Comparison of ENCODE assay signal across 8 mouse cellular contexts in the genomic region with DNA sequence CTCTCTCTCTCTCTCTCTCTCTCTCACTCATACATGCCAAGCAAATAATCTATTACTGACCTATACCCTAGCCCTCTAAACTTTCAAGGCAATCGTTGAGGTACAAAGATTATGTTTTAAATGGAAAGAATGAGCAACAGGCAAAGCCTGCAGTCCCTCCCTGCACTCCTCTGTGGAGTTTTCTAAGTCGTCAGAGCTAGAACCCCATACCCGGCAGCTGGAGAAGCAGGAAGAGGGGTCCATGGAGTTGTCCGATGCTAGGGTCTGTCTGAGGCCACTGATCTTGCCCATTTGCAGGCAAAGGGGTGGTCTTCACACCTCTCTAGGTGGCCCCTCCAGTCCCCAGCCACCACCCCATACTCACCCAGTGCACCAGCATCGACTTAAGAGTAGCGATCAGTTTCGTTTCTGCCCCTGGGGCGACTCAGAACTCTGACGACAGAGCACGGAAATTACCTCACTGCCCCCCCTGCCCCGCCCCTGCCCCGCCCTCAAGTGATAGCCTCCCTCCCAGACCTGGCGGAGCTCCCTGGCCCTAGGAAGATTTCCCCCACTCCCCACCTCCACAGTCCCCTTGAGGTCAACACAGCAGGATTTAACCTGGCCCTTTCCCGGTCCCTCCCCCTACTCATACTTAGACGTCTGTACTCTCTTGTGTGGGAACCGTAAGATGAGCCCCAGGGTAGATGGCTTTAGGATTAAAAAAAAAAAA. TPM values are rescaled to one million over a fixed set of nuclear protein-coding genes. Genes with fewer than 3 reads are reported as not detected.
A peak's percentile ranks its signal among the peaks of the same experiment; 100 is the strongest.
DNase-seq lines count a peak whose midpoint lies in the region; ATAC-seq and TF ChIP-seq lines count a peak whose summit lies in the region.

A gene (minus strand): TSS at position 426 of the 712 bp plus-strand sequence.

- peaks cover 16% of the 10 kb centered on the region for H3K4me1 ChIP-seq in heart, embryonic 13.5 days
- peaks cover 18% of the 10 kb centered on the region for H3K4me1 ChIP-seq in kidney, postnatal 0 days (replicated peaks; ENCODE audit: insufficient read depth, low read length)

- no peaks in the 10 kb centered on the region for H3K9me3 ChIP-seq in heart, embryonic 13.5 days
- no peaks in the 10 kb centered on the region for H3K9me3 ChIP-seq in kidney, postnatal 0 days (replicated peaks; ENCODE audit: low read length)

- no peak within 1 kb of the TSS for H3K27ac ChIP-seq in heart, embryonic 13.5 days (replicated peaks)
- H3K27ac ChIP-seq in kidney, postnatal 0 days = peak within 1 kb of the TSS; percentile 31; the same call in 1 of the 2 replicates
- peak within 1 kb of the TSS; percentile 72 for H3K27ac ChIP-seq in macrophage

- H3K79me2 ChIP-seq in macrophage (ENCODE audit: inconsistent target) = peaks cover 36% of the 10 kb centered on the region

- peak within 1 kb of the TSS; percentile 57 for H3K4me3 ChIP-seq in heart, embryonic 13.5 days
- peak within 1 kb of the TSS; percentile 54 for H3K4me3 ChIP-seq in kidney, postnatal 0 days (replicated peaks; ENCODE audit: low read depth, low read length)
- H3K4me3 ChIP-seq in macrophage (ENCODE audit: inconsistent target) = peak within 1 kb of the TSS; percentile 77

- intact Hi-C loops in gastrocnemius, postnatal 36 days (cut with DNase I) = no loop called here

- 0 out of 2 replicates have a peak, but pooled peaks cover 16% of the 10 kb centered on the region for H3K36me3 ChIP-seq in heart, embryonic 13.5 days
- 0 out of 2 replicates have a peak, but pooled peaks cover 4% of the 10 kb centered on the region for H3K36me3 ChIP-seq in kidney, postnatal 0 days (ENCODE audit: insufficient read depth, low read length)
- peaks cover 36% of the 10 kb centered on the region for H3K36me3 ChIP-seq in macrophage (ENCODE audit: inconsistent target)
- peaks cover 9% of the 10 kb centered on the region for H3K36me3 ChIP-seq in splenic B cell, adult 2 months (ENCODE audit: control insufficient read depth, insufficient read depth, low read length, poor library complexity, severe bottlenecking)

- 8% methylated on average over 16 of the region's 16 CpGs for WGBS in heart, embryonic 13.5 days
- WGBS in kidney, postnatal 0 days = 5% methylated on average over 16 of the region's 16 CpGs
- WGBS in macrophage (ENCODE audit: missing documents) = 6% methylated on average over 10 of the region's 16 CpGs

- no peaks in the 10 kb centered on the region for H3K27me3 ChIP-seq in heart, embryonic 13.5 days (replicated peaks)
- H3K27me3 ChIP-seq in kidney, postnatal 0 days (ENCODE audit: insufficient read depth, low read length) = no peaks in the 10 kb centered on the region
- H3K27me3 ChIP-seq in splenic B cell, adult 2 months (ENCODE audit: control insufficient read depth, insufficient read depth, low read length, poor library complexity, severe bottlenecking) = no peaks in the 10 kb centered on the region

- H3K9ac ChIP-seq in heart, embryonic 13.5 days = peak within 1 kb of the TSS; percentile 74
- H3K9ac ChIP-seq in kidney, postnatal 0 days (ENCODE audit: low read depth, low read length) = peak within 1 kb of the TSS; percentile 67

- peak within 1 kb of the TSS; percentile 69 for H3K4me2 ChIP-seq in heart, embryonic 13.5 days
- H3K4me2 ChIP-seq in kidney, postnatal 0 days (ENCODE audit: low read length) = peak within 1 kb of the TSS; percentile 77

- no peak for TF ChIP-seq CTCF in kidney, postnatal 0 days (IDR thresholded peaks at IDR 0.05; ENCODE audit: low read depth)

- ATAC-seq in common myeloid progenitor, adult 5-6 weeks (replicated peaks; ENCODE audit: low read depth, poor library complexity, severe bottlenecking) = peak; percentile 70
- peak; percentile 49; the same call in 1 of the 2 replicates for ATAC-seq in heart, embryonic 13.5 days (ENCODE audit: extremely low read depth, insufficient number of reproducible peaks, low FRiP score, low TSS enrichment)
- peak; percentile 64 for ATAC-seq in kidney, postnatal 0 days (replicated peaks; ENCODE audit: low FRiP score, low read depth)

- DNase-seq in gastrocnemius, adult 18-20 months (ENCODE audit: low spot score) = peak; percentile 42
- no peak for DNase-seq in gastrocnemius, postnatal 36 days
- DNase-seq in kidney, postnatal 0 days (ENCODE audit: low spot score) = peak; percentile 51
- DNase-seq in splenic B cell, adult 2 months (ENCODE audit: low read depth, low spot score) = peak; percentile 88
- no peak for DNase-seq in frontal cortex, postnatal 10 days (ENCODE audit: low spot score in 2 of 2)

RNA-seq across cellular contexts. Expression of the gene that starts here (rescaled TPM):
- 1 to 10 TPM; 2.6 to 3.1 TPM for total RNA-seq in gastrocnemius, adult 18-20 months (2021)
- 1 to 10 TPM; 2.7 to 3.3 TPM for total RNA-seq in gastrocnemius, postnatal 36 days (2021)
- 5.5 and 7.1 TPM in 2 replicates for total RNA-seq in common myeloid progenitor, adult 5-6 weeks (2017)
- 1.1 and 1.5 TPM in 2 replicates for polyA plus RNA-seq in heart, embryonic 13.5 days (2015; fragmentation: Nextera tagmentation; extraction: Ambion mirVana)
- polyA plus RNA-seq in kidney, postnatal 0 days (2015; fragmentation: Nextera tagmentation; extraction: Ambion mirVana) = 1.4 and 1.5 TPM in 2 replicates
- total RNA-seq in macrophage (2018; cell fraction: chromatin; rRNA removed) = 1,000 to 10,000 TPM in 4 of 26 experiments, 100 to 1,000 TPM in 20, 10 to 100 TPM in 2; 71.2 to 1,391 (median 498) TPM
- total RNA-seq in macrophage (2018; cell fraction: cytosol; rRNA removed) = 100 to 1,000 TPM in 7 of 26 experiments, 10 to 100 TPM in 19; 12.2 to 132 (median 71.4) TPM
- total RNA-seq in macrophage (2018; cell fraction: nucleus; rRNA removed) = 100 to 1,000 TPM in 23 of 26 experiments, 10 to 100 TPM in 3; 56.0 to 897 (median 370) TPM
- 7.5 to 22.5 TPM (median 16.8 TPM) in 3 replicates for polyA plus RNA-seq in macrophage (2018)

Comparison
In these comparisons a context has a peak if more than half of its experiments do, and no peak if none do; other contexts are left out.
1. DNase-seq: peak in gastrocnemius, adult 18-20 months (single experiment), kidney, postnatal 0 days (single experiment) and splenic B cell, adult 2 months (single experiment); none in gastrocnemius, postnatal 36 days (0 of 2) and frontal cortex, postnatal 10 days (0 of 2).
2. Peak in every context shown above with its lines, with median percentiles within 50 percentile points of each other: ATAC-seq and H3K4me3 ChIP-seq.